Mouse (Mus musculus): ENCODE data around the gene Snapc3. TPM values are rescaled to one million over a fixed set of nuclear protein-coding genes. Genes with fewer than 3 reads are reported as not detected.
"Not testable (repeated sequence)": the region's sequence is repeated elsewhere in the genome, so short reads cannot be mapped to it uniquely, and the experiment has no call there.

Gene Snapc3
- total RNA-seq, 2 experiments from 2014 or later = 8.4 to 11.3 TPM

DNA sequence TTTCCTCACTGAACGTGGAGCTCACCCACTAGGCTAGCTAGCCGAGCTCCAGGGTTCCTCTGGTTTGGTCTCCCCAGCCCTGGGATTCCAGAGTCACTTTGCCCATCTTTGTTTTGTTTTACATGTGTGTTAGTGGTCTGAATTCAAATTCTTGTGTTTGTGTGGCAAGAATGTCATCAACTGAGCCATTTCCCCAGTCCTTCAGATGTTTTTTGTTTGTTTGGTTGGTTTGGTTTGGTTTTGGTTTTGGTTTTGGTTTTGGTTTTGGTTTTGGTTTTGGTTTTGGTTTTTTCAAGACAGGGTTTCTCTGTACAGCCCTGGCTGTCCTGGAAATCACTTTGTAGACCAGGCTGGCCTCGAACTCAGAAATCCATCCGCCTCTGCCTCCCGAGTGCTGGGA is 79.5 kb downstream of the Snapc3 start:
- DNase-seq = not testable (repeated sequence)

- no peak for DNase-seq
These were observed 82.9 kb downstream of the Snapc3 start for GRCm38 (mm10) chr4:83500154-83501036.

DNA sequence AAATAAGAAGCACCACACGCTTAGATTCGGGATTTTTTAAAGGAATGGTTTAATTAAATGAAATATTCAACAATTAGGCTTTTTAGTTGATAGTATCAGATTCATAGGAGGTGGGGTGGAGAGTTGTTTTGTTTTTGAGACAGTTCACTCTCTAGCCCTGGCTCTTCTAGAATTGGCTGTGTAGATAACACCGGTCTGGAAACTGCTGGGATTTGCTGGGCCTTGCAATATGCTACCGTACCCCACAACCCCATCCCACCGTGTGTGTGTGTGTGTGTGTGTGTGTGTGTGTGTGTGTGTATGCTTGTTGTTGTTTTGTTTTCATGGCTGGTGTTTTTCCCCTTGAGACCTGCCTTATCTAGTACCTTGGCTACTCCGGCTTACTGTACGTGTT is 83.5 kb downstream of the Snapc3 start:
- no peak for DNase-seq

GRCm38 (mm10) chr4:83509600-83509999 is 92.1 kb downstream of the Snapc3 start:
- no peak for DNase-seq

- DNase-seq = no peak
These were observed 93.6 kb downstream of the Snapc3 start for GRCm38 (mm10) chr4:83511083-83511482.

- DNase-seq = no peak
These were observed 94.7 kb downstream of the Snapc3 start for GRCm38 (mm10) chr4:83512217-83512616.

- DNase-seq = no peak
These were observed 95.1 kb downstream of the Snapc3 start for GRCm38 (mm10) chr4:83512644-83513043.

DNA sequence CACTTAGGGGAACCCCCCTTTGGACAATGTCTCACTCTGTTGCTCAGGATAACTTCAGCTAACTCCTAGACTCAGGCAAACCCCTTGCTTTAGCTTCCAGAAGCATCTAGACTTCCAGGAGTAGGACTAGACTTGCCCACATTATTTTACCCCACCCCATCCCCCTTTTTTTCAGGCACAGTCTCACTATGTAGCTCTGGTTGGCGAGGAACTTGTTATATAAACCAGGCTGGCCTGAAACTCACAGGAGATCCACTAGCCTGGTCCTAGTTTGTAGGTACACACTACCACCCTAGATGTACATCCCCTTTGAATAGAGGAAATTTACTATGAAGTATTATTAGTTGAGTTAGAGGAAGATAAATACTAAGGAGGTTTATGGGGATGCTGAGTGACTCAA is 96.7 kb downstream of the Snapc3 start:
- DNase-seq = no peak

DNA sequence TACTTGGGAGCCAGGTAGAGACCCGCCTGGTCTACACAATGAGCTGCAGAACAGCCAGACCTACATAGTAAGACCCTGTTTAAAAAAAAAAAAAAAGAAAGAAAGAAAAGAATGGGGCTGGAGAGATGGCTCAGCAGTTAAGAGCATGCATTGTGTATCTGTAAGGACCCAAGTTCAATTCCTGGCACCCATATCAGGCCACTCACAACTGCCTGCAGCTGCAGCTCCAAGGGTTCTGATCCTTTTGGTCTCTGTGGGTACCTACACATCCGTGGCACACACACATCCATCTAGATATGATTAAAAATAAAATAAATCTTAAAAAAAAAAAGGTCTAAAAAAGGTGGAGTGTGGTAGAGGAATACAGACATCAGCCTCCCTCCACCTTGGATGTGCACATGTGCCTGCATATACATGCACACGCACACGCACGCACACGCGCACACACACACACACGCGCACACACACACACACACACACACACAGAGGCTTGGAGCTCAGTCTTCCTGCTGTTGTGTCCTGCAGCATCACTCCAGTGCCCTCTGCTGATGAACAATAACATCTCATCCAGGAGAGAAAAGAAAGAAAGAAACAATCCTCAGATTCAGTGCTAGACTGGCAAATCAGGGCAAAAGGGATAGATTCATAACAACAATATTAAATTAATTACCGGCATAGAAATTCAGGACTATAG is 97.6 kb downstream of the Snapc3 start:
- no peak for DNase-seq

DNA sequence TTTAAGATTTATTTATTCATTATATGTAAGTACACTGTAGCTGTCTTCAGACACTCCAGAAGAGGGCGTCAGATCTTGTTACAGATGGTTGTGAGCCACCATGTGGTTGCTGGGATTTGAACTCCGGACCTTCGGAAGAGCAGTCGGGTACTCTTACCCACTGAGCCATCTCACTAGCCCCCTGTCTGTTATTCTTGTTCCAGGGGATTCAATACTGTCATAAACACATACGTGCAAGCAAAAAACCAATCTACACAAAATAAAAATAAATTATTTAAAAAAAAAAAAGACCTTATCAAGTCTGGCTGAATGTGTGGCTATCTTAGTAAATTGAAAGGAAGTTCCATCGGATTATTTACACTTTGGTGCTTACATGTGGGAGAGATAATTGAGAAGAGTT is 98.6 kb downstream of the Snapc3 start:
- not testable (repeated sequence) for DNase-seq

Other genes with a start within 250 kb of the Snapc3 start
- 1 to 10 TPM; 3.7 to 5.8 TPM for gene Ttc39b, start 93.5 kb upstream of the Snapc3 start, total RNA-seq (2021)
- gene Psip1, start 68.7 kb downstream of the Snapc3 start, total RNA-seq (2021) = 10 to 100 TPM; 15.6 to 16.2 TPM
- under 1 TPM; 0.56 to 0.99 TPM for gene Ccdc171, start 107.8 kb downstream of the Snapc3 start, total RNA-seq (2021)